Mouse (Mus musculus) neural tube, embryonic 10.5 days (tissue): Measurements from ENCODE around the gene Rnase12.
"Not testable (repeated sequence)": the region's sequence is repeated elsewhere in the genome, so short reads cannot be mapped to it uniquely, and the experiment has no call there.

Experiments used
- DNase-seq: peaks from one replicate; pipeline ENCODE4 v3.0.0-alpha.2; 2017; ENCODE audit warnings: low spot score; ENCODE audit errors: extremely low spot score

The Rnase12 gene

DNA sequence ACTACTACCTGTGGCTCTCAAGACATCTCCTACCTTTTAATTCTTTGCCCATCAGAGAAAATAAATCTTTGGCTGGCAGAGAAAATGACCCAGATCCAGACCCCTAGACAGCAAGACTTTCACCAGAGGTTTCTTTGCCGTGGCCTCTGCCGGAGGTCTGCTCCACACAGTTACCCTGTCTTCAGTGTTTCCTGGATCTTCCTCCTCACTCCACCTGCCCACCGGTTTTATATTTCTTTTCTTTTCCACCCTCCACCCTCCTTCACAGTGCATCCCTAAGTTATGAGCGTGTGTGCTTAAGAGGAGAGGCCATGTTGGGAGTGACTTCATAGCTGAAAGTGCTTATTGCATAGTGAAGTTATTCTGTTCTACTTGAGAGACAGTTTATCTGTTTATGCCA, 34.0 kb downstream of the Rnase12 start:
- DNase-seq = no peak

DNA sequence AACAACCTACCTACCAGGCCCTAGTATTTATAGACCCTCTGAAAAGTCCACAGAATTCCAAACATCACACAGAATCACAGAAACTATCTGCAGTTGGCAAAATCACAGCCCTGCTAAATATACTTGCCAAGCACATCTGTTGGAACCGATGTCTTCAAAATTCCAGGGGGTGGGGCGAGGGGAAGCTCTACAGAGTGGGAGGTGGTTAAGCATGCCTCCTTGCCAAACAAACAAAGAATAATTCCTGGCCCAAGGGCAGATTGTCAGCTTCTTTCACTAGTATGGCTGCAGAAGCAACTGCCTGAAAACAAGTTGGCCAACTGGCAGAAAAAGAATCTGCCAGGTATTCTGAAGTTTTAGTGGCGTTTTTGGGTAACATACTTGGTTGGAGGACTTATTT, 40.2 kb downstream of the Rnase12 start:
- DNase-seq = no peak

DNA sequence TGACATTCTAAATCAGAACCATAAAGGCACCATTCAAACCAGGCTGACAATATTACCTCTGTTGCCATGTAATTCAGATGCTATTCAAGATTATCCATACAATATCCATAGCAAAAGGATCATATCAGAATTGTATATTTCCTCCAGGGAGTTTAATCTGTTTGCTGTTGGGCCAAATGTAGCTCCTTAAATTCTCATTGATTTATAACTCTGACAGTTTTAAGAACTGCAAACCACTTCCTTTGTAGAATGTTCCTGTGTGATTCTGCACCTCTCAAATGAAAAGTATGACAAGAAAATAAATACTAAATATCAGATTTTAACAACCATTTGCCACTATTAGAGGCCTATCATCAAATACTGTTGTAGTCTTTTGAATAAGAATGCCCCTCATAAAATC, 41.7 kb downstream of the Rnase12 start:
- DNase-seq = no peak

DNA sequence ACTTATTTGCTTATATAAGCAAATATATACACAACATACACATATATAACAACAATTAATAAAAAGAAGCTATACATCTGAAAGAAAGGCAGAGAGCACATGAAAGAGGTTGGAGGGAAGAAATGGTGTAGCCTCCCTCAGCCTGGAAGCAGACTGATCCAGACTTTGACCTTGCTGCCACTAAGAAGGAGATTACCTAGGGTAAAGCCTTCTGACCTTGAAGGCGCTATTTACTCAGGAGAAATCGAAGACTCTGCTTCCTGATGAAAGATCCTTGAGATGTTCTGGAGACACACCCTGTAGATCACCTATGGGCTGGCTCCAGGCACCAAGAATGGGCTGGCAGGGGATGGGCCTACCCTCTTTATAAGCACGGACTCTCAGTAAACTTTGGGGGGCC, 42.7 kb downstream of the Rnase12 start:
- DNase-seq = not testable (repeated sequence)

DNA sequence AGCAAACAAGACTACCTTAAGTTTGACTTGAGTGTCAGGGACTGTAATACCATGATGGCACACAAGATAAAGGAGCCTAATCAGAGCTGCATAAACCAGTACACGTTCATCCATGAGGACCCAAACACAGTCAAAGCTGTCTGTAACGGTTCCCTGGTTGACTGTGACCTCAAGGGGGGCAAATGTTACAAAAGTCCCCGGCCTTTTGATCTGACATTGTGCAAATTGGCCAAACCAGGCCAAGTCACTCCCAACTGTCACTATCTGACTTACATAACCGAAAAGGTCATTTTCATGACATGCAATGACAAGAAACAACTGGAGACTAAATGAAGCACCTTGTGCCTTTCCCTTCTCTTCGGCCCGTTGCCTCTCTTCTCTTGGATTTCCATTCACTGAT, 47.9 kb downstream of the Rnase12 start:
- no peak for DNase-seq

DNA sequence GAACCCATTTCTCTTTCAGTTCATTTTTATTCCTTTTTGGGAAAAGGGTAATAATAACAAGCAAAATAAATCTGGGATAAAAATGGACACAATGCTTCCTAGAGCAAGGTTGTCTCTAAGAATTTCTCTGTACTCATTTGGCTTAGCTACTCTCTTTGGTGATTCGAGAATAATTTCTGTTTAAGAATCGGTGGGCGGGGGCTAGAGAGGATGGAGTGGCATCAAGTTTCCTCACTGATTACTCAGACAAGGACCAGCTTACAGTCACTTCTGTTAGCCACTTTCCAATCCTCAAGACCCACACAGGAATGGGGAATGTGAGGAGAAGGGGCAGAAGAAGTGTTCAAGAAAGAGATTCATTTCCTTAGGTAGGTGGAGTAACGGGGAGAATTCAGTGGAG, 48.7 kb downstream of the Rnase12 start:
- DNase-seq = no peak

DNA sequence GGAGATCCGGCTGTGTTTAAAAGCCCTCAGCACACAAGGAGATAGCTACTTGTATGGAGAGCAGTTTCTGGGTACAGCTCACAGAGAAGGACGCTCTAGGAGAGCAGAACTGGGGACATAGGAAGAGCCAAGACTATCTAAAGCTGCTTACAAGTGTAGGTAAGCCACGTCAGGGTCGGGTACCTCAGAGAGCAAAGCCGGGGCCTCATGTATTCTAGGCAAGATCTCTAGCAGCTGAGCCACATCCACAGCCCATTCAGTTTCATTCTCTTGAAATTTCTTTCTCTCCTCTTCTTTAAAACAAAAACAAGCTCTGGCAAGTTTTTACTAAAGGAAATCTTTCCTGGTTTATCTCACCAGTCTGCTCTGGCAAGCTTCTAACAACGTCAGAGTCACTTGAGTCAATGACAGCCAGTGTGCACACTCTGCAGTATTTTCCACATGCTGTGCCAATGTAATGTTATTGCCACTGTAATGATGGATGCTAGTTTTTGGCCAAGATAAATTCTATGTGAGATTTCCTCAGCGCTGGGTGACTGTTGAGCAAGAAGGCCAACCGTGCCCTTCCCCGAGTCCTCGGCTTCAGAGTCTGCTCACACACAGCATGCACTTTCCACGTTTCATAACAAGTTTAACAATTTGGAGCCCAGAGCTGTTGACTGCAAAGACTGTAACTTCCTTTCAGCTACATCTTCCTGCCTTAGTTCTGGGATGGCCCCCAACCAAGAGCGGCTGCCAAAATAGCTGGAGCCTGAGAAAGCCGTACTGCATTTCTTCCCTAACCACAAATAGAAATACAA, 49.3 kb downstream of the Rnase12 start:
- no peak for DNase-seq

DNA sequence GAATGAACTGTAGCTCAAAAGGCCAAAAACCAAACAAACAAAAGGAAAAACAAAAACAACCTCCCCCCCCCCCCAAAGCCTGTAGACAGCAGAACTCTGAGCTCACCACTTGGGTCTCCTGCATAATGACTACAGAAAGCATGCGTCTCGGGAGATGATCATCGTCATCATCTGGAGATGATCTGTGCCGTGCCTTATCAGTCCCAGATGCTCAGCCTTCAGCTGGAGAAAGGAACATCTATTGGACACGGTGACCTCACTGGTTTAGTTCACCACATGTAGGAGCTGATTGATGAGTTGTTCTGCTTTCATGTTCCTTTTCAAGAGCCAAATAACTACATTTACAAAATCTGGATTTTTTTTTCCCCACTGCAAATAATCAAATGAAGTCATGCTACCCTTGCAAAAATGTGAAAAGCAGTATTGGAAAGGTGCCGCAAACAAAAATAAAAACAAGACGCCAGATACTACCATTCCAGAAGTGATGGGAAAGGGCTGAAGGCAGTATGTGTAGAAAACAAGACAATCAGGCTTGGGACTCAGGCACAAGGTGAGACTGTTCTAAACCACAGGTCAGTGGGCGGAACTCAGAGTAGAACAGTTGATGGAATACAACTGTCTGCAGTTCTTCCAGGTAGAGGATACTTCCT, 50.2 kb downstream of the Rnase12 start, which contains the start of gene Rnase10:
Gene Rnase10 (plus strand): TSS at position 600 of the 650 bp plus-strand sequence.
- no peak for DNase-seq
